Mouse (Mus musculus) midbrain, embryonic 14.5 days (tissue): Measurements from ENCODE around the gene Topbp1. TPM values are rescaled to one million over a fixed set of nuclear protein-coding genes. Genes with fewer than 3 reads are reported as not detected.

Experiments used
- ATAC-seq: fragments of 200-750 bp; cut with Nextera tagmentation; 2 replicates; pipeline ENCODE4 v1.8.0; 2017; ENCODE audit warnings: moderate number of reproducible peaks, moderate library complexity; ENCODE audit not compliant: low FRiP score, low TSS enrichment
- DNase-seq: peaks from one replicate; pipeline ENCODE4 v3.0.0-alpha.2; 2015
- H3K27ac ChIP-seq: fragments of 300-500 bp; sonication (generic); replicated peaks from 2 replicates; pipeline ENCODE4 v1.5.1; 2014; ENCODE audit warnings: mild to moderate bottlenecking, low read depth, low read length, moderate library complexity
- H3K27me3 ChIP-seq: fragments of 300-500 bp; sonication (generic); 2 replicates; pipeline ENCODE4 v1.6.1; 2014; ENCODE audit warnings: low read length, control low read depth, mixed read lengths; ENCODE audit not compliant: control insufficient read depth, insufficient read depth
- H3K36me3 ChIP-seq: fragments of 300-500 bp; sonication (generic); 2 replicates; pipeline ENCODE4 v1.6.1; 2014; ENCODE audit warnings: low read length, control low read depth; ENCODE audit not compliant: control insufficient read depth, insufficient read depth
- H3K4me1 ChIP-seq: fragments of 300-500 bp; sonication (generic); 2 replicates; pipeline ENCODE4 v1.6.1; 2014; ENCODE audit warnings: mild to moderate bottlenecking, antibody characterized with exemption, low read length, control low read depth; ENCODE audit not compliant: control insufficient read depth, insufficient read depth
- H3K4me2 ChIP-seq: fragments of 300-500 bp; sonication (generic); 2 replicates; pipeline ENCODE4 v1.6.1; 2014; ENCODE audit warnings: mild to moderate bottlenecking, low read length, moderate library complexity
- H3K4me3 ChIP-seq: fragments of 300-500 bp; sonication (generic); replicated peaks from 2 replicates; pipeline ENCODE4 v1.5.1; 2014; ENCODE audit warnings: low read depth, low read length
- H3K9ac ChIP-seq: fragments of 300-500 bp; sonication (generic); replicated peaks from 2 replicates; pipeline ENCODE4 v1.6.1; 2014; ENCODE audit warnings: mild to moderate bottlenecking, low read length, moderate library complexity
- H3K9me3 ChIP-seq: fragments of 300-500 bp; sonication (generic); 2 replicates; pipeline ENCODE4 v1.6.1; 2016; ENCODE audit warnings: low read length, control low read depth, mixed read lengths; ENCODE audit not compliant: control insufficient read depth
- WGBS: fragments of 180-500 bp; shearing (Covaris S2); extraction: QIAGEN DNeasy Blood & Tissue Kit; methylation state at CpG from one replicate; pipeline ENCODE4 v1.1.7; 2014; 5-methylcytosine and 5-hydroxymethylcytosine counted together
- polyA plus RNA-seq: library from polyadenylated mRNA; unstranded; fragments of >200 nt; fragmentation: Nextera tagmentation; extraction: Ambion mirVana; gene quantifications from 2 replicates; pipeline ENCODE4 v1.2.1, GENCODE M21; 2014

Topbp1 gene
- polyA plus RNA-seq, 1 experiment from 2014 or later, result 23.8 TPM

GRCm38 (mm10) chr9:103376346-103377320 lies 71.6 kb downstream of the Topbp1 start:
- Histone ChIP-seq H3K9ac (no peak overlapping the region), H3K4me2 (no peak overlapping the region), H3K36me3 (no peaks in the 10 kb centered on the region), H3K4me1 (no peaks in the 10 kb centered on the region), H3K27ac (no peak overlapping the region), H3K4me3 (no peak overlapping the region), H3K27me3 (no peaks in the 10 kb centered on the region), H3K9me3 (no peaks in the 10 kb centered on the region)
- WGBS, result 56% methylated on average over 7 of the region's 7 CpGs
- no peak for DNase-seq
- ATAC-seq, result no peak

GRCm38 (mm10) chr9:103378686-103379085 lies 73.7 kb downstream of the Topbp1 start:
- 46% methylated on average over 10 of the region's 10 CpGs for WGBS
- no peak overlapping the region for H3K9ac ChIP-seq
- H3K4me3 ChIP-seq, result no peak overlapping the region
- H3K27ac ChIP-seq, result no peak overlapping the region
- H3K4me2 ChIP-seq, result no peak overlapping the region
- no peaks in the 10 kb centered on the region for H3K9me3 ChIP-seq
- no peaks in the 10 kb centered on the region for H3K27me3 ChIP-seq
- no peak for ATAC-seq
- no peaks in the 10 kb centered on the region for H3K36me3 ChIP-seq
- H3K4me1 ChIP-seq, result no peaks in the 10 kb centered on the region
- DNase-seq, result no peak

- Histone ChIP-seq H3K4me2 (no peak overlapping the region), H3K9ac (no peak overlapping the region), H3K36me3 (no peaks in the 10 kb centered on the region), H3K4me3 (no peak overlapping the region), H3K4me1 (no peaks in the 10 kb centered on the region), H3K9me3 (no peaks in the 10 kb centered on the region), H3K27me3 (no peaks in the 10 kb centered on the region), H3K27ac (no peak overlapping the region)
- 57% methylated on average over 9 of the region's 9 CpGs for WGBS
- ATAC-seq (no peak), DNase-seq (no peak)
These were observed 74.2 kb downstream of the Topbp1 start for GRCm38 (mm10) chr9:103379199-103379598.

- 85% methylated on average over 4 of the region's 4 CpGs for WGBS
These were observed 75.6 kb downstream of the Topbp1 start for GRCm38 (mm10) chr9:103380566-103380965.

GRCm38 (mm10) chr9:103382989-103383388 lies 78.0 kb downstream of the Topbp1 start:
- no peak overlapping the region for H3K27ac ChIP-seq
- H3K4me1 ChIP-seq, result 0 out of 2 replicates have a peak, but pooled peaks cover 2% of the 10 kb centered on the region
- no peaks in the 10 kb centered on the region for H3K9me3 ChIP-seq
- H3K9ac ChIP-seq, result no peak overlapping the region
- H3K27me3 ChIP-seq, result no peaks in the 10 kb centered on the region
- 77% methylated on average over 6 of the region's 6 CpGs for WGBS
- no peak overlapping the region for H3K4me3 ChIP-seq
- no peak overlapping the region for H3K4me2 ChIP-seq
- no peak for ATAC-seq
- no peaks in the 10 kb centered on the region for H3K36me3 ChIP-seq
- DNase-seq, result no peak

More at GRCm38 (mm10) chr9:103380566-103380965, 75.6 kb downstream of the Topbp1 start:
- Histone ChIP-seq H3K4me3 (no peak overlapping the region), H3K9ac (no peak overlapping the region), H3K9me3 (no peaks in the 10 kb centered on the region), H3K4me2 (no peak overlapping the region), H3K36me3 (no peaks in the 10 kb centered on the region), H3K27ac (no peak overlapping the region), H3K27me3 (no peaks in the 10 kb centered on the region), H3K4me1 (no peaks in the 10 kb centered on the region)
- no peak for DNase-seq
- no peak for ATAC-seq

GRCm38 (mm10) chr9:103383576-103383975 lies 78.6 kb downstream of the Topbp1 start:
- ATAC-seq, result no peak
- 0 out of 2 replicates have a peak, but pooled peaks cover 2% of the 10 kb centered on the region for H3K4me1 ChIP-seq
- WGBS, result 87% methylated on average over 1 of the region's 1 CpGs

GRCm38 (mm10) chr9:103384141-103384796 lies 79.3 kb downstream of the Topbp1 start:
- WGBS, result 81% methylated on average over 4 of the region's 4 CpGs
- DNase-seq, result no peak
- no peak for ATAC-seq

More at GRCm38 (mm10) chr9:103383576-103383975, 78.6 kb downstream of the Topbp1 start:
- Histone ChIP-seq H3K36me3 (no peaks in the 10 kb centered on the region), H3K4me2 (no peak overlapping the region), H3K27me3 (no peaks in the 10 kb centered on the region), H3K9me3 (no peaks in the 10 kb centered on the region), H3K4me3 (no peak overlapping the region), H3K9ac (no peak overlapping the region), H3K27ac (no peak overlapping the region)
- no peak for DNase-seq

GRCm38 (mm10) chr9:103385600-103385999 lies 80.6 kb downstream of the Topbp1 start:
- Histone ChIP-seq H3K4me3 (no peak overlapping the region), H3K4me2 (no peak overlapping the region), H3K4me1 (0 out of 2 replicates have a peak, but pooled peaks cover 2% of the 10 kb centered on the region), H3K9me3 (no peaks in the 10 kb centered on the region), H3K27me3 (no peaks in the 10 kb centered on the region), H3K36me3 (no peaks in the 10 kb centered on the region), H3K9ac (no peak overlapping the region), H3K27ac (no peak overlapping the region)
- no peak for DNase-seq
- no peak for ATAC-seq
- WGBS, result 50% methylated on average over 1 of the region's 1 CpGs

More at GRCm38 (mm10) chr9:103384141-103384796, 79.3 kb downstream of the Topbp1 start:
- Histone ChIP-seq H3K9ac (no peak overlapping the region), H3K27ac (no peak overlapping the region), H3K36me3 (no peaks in the 10 kb centered on the region), H3K4me3 (no peak overlapping the region), H3K4me1 (0 out of 2 replicates have a peak, but pooled peaks cover 2% of the 10 kb centered on the region), H3K9me3 (no peaks in the 10 kb centered on the region), H3K4me2 (no peak overlapping the region), H3K27me3 (no peaks in the 10 kb centered on the region)
